In genomic region chr16:91836592-91837557, GRCm38 (mm10) we compare ENCODE assay signal across 10 mouse cellular contexts.
DNase-seq lines count a peak whose midpoint lies in the region; ATAC-seq and TF ChIP-seq lines count a peak whose summit lies in the region.
"Had no signal": no experiment of that assay in that cellular context is flagged by ENCODE, and none has a peak within 500 bp of the region (broad histone marks: within the 10 kb centered on the region; RNA-seq: fewer than 3 reads in every experiment).

No protein-coding gene starts in this region.

- no peak for TF ChIP-seq EP300 in liver, postnatal 0 days (IDR thresholded peaks at IDR 0.05; ENCODE audit: low read depth)

- H3K4me1 ChIP-seq in liver, adult 2 months (ENCODE audit: control insufficient read depth, insufficient read depth, low read length), result peaks cover 30% of the 10 kb centered on the region
- H3K4me1 ChIP-seq in liver, postnatal 0 days (ENCODE audit: insufficient read depth), result peaks cover 7% of the 10 kb centered on the region
- peaks cover 22% of the 10 kb centered on the region for H3K4me1 ChIP-seq in forebrain, embryonic 14.5 days (ENCODE audit: control insufficient read depth, insufficient read depth, low read length)
- H3K4me1 ChIP-seq in midbrain, embryonic 11.5 days (ENCODE audit: control insufficient read depth, insufficient read depth, low read length), result peaks cover 18% of the 10 kb centered on the region
- peaks cover 9% of the 10 kb centered on the region; the same call in 1 of the 2 replicates for H3K4me1 ChIP-seq in intestine, embryonic 15.5 days (replicated peaks)

- no peaks in the 10 kb centered on the region for H3K27me3 ChIP-seq in liver, adult 2 months (ENCODE audit: control insufficient read depth, insufficient read depth, low read length)
- H3K27me3 ChIP-seq in liver, postnatal 0 days (ENCODE audit: insufficient read depth, low read length), result no peaks in the 10 kb centered on the region
- H3K27me3 ChIP-seq in forebrain, embryonic 14.5 days (replicated peaks; ENCODE audit: control insufficient read depth, insufficient read depth, low read length), result no peaks in the 10 kb centered on the region
- no peaks in the 10 kb centered on the region for H3K27me3 ChIP-seq in midbrain, embryonic 11.5 days (ENCODE audit: control insufficient read depth, insufficient read depth, low read length)
- H3K27me3 ChIP-seq in intestine, embryonic 15.5 days (replicated peaks), result no peaks in the 10 kb centered on the region

- peak overlapping the region; percentile 34 for H3K27ac ChIP-seq in liver, adult 2 months (replicated peaks; ENCODE audit: insufficient read depth, low read depth, low read length)
- no peak overlapping the region for H3K27ac ChIP-seq in liver, postnatal 0 days (ENCODE audit: low read depth)
- peak overlapping the region; percentile 74 for H3K27ac ChIP-seq in forebrain, embryonic 14.5 days (ENCODE audit: low read depth, low read length)
- H3K27ac ChIP-seq in midbrain, embryonic 11.5 days (ENCODE audit: low read depth, low read length), result peak overlapping the region; percentile 73
- H3K27ac ChIP-seq in intestine, embryonic 15.5 days, result no peak overlapping the region; the same call in 1 of the 2 replicates

- peaks cover 3% of the 10 kb centered on the region for H3K36me3 ChIP-seq in liver, adult 2 months (ENCODE audit: control insufficient read depth, insufficient read depth, low read length)
- peaks cover 16% of the 10 kb centered on the region for H3K36me3 ChIP-seq in liver, postnatal 0 days (replicated peaks; ENCODE audit: insufficient read depth, low read length)
- peaks cover 28% of the 10 kb centered on the region for H3K36me3 ChIP-seq in forebrain, embryonic 14.5 days (ENCODE audit: control insufficient read depth, insufficient read depth, low read length)
- H3K36me3 ChIP-seq in midbrain, embryonic 11.5 days (ENCODE audit: control insufficient read depth, insufficient read depth, low read length), result peaks cover 3% of the 10 kb centered on the region
- H3K36me3 ChIP-seq in intestine, embryonic 15.5 days, result no peaks in the 10 kb centered on the region

- H3K4me2 ChIP-seq in liver, postnatal 0 days (ENCODE audit: low read depth, low read length), result no peak overlapping the region
- peak overlapping the region; percentile 16; the same call in 1 of the 2 replicates for H3K4me2 ChIP-seq in forebrain, embryonic 14.5 days (ENCODE audit: low read length)
- H3K4me2 ChIP-seq in midbrain, embryonic 11.5 days, result no peak overlapping the region
- no peak overlapping the region for H3K4me2 ChIP-seq in intestine, embryonic 15.5 days (replicated peaks)

- H3K9me3 ChIP-seq in liver, postnatal 0 days (ENCODE audit: low read length), result no peaks in the 10 kb centered on the region
- H3K9me3 ChIP-seq in forebrain, embryonic 14.5 days (replicated peaks; ENCODE audit: control insufficient read depth, low read length), result no peaks in the 10 kb centered on the region
- H3K9me3 ChIP-seq in midbrain, embryonic 11.5 days (ENCODE audit: control insufficient read depth, low read length), result no peaks in the 10 kb centered on the region
- H3K9me3 ChIP-seq in intestine, embryonic 15.5 days, result no peaks in the 10 kb centered on the region

- no peak for DNase-seq in liver, adult 2 months (ENCODE audit: extremely low read depth, low read depth, low spot score)
- no peak for DNase-seq in liver, postnatal 0 days
- peak; percentile 79 for DNase-seq in forebrain, embryonic 14.5 days (ENCODE audit: low spot score)
- peak; percentile 86 for DNase-seq in midbrain, embryonic 11.5 days (ENCODE audit: low spot score, missing footprints)
- DNase-seq in kidney, postnatal 10 days, result no peak
- DNase-seq in layer of hippocampus, postnatal 25 days (ENCODE audit: extremely low spot score in 1 of 2, low spot score in 1 of 2), result no peak
- no peak for DNase-seq in ovary, postnatal 10 days (ENCODE audit: low spot score)
- DNase-seq: cerebellum, adult 18-20 months; lung, postnatal 10 days had no signal

- no peak overlapping the region for H3K9ac ChIP-seq in liver, adult 2 months (ENCODE audit: low read depth, low read length)
- no peak overlapping the region for H3K9ac ChIP-seq in liver, postnatal 0 days (replicated peaks)
- H3K9ac ChIP-seq in forebrain, embryonic 14.5 days (ENCODE audit: low read length), result peak overlapping the region; percentile 45
- no peak overlapping the region for H3K9ac ChIP-seq in midbrain, embryonic 11.5 days (ENCODE audit: low read length)
- no peak overlapping the region for H3K9ac ChIP-seq in intestine, embryonic 15.5 days

- 0 out of 2 replicates have a peak, but pooled peaks cover 2% of the 10 kb centered on the region for H3K79me2 ChIP-seq in liver, adult 2 months (ENCODE audit: control insufficient read depth, insufficient read depth, low read length)

- no peak for ATAC-seq in liver, postnatal 0 days
- peak; percentile 83 for ATAC-seq in forebrain, embryonic 14.5 days
- peak; percentile 65 for ATAC-seq in midbrain, embryonic 11.5 days (ENCODE audit: low FRiP score)
- ATAC-seq in intestine, embryonic 15.5 days, result no peak

- 86% methylated on average over 18 of the region's 18 CpGs for WGBS in liver, adult 2 months
- 84% methylated on average over 18 of the region's 18 CpGs for WGBS in liver, postnatal 0 days (ENCODE audit: insufficient replicate concordance)
- 30% methylated on average over 18 of the region's 18 CpGs for WGBS in forebrain, embryonic 14.5 days
- 61% methylated on average over 18 of the region's 18 CpGs for WGBS in midbrain, embryonic 11.5 days
- WGBS in intestine, embryonic 15.5 days, result 84% methylated on average over 18 of the region's 18 CpGs

- TF ChIP-seq CTCF in liver, adult 2 months (IDR thresholded peaks at IDR 0.05; ENCODE audit: low read depth, low read length), result no peak
- TF ChIP-seq CTCF in liver, postnatal 0 days (IDR thresholded peaks at IDR 0.05; ENCODE audit: low read depth), result no peak

- no peak for TF ChIP-seq POLR2A in liver, adult 2 months (IDR thresholded peaks at IDR 0.05; ENCODE audit: extremely low read depth, insufficient read depth, low read length)

- H3K4me3 ChIP-seq in liver, adult 2 months (ENCODE audit: insufficient read depth, low read depth, low read length), result no peak overlapping the region
- H3K4me3 ChIP-seq in liver, postnatal 0 days (ENCODE audit: low read depth, low read length), result no peak overlapping the region
- no peak overlapping the region for H3K4me3 ChIP-seq in forebrain, embryonic 14.5 days (ENCODE audit: low read depth, low read length)
- H3K4me3 ChIP-seq in midbrain, embryonic 11.5 days (ENCODE audit: low read depth, low read length), result no peak overlapping the region
- no peak overlapping the region for H3K4me3 ChIP-seq in intestine, embryonic 15.5 days (replicated peaks)

Comparison
In these comparisons a context has a peak if more than half of its experiments do, and no peak if none do; other contexts are left out.
1. H3K27ac ChIP-seq: peak in liver, adult 2 months (single experiment), forebrain, embryonic 14.5 days (single experiment) and midbrain, embryonic 11.5 days (single experiment); none in liver, postnatal 0 days (single experiment) and intestine, embryonic 15.5 days (single experiment).
2. DNase-seq: peak in forebrain, embryonic 14.5 days (single experiment) and midbrain, embryonic 11.5 days (single experiment); none in liver, adult 2 months (single experiment), liver, postnatal 0 days (single experiment), kidney, postnatal 10 days (single experiment), layer of hippocampus, postnatal 25 days (0 of 2) and ovary, postnatal 10 days (single experiment).
3. ATAC-seq: peak in forebrain, embryonic 14.5 days (single experiment) and midbrain, embryonic 11.5 days (single experiment); none in liver, postnatal 0 days (single experiment) and intestine, embryonic 15.5 days (single experiment).